Mouse (Mus musculus) limb, embryonic 14.5 days (tissue): ENCODE measurements around the gene E330009J07Rik. TPM values are rescaled to one million over a fixed set of nuclear protein-coding genes. Genes with fewer than 3 reads are reported as not detected.
A peak's percentile ranks its signal among the peaks of the same experiment; 100 is the strongest.

ENCODE experiments used
- ATAC-seq: fragments of 200-750 bp; cut with Nextera tagmentation; 2 replicates; pipeline ENCODE4 v1.8.0; 2017; ENCODE audit warnings: low read depth, moderate number of reproducible peaks, moderate TSS enrichment; ENCODE audit not compliant: low FRiP score
- DNase-seq: peaks from one replicate; pipeline ENCODE4 v3.0.0-alpha.2; 2015; ENCODE audit warnings: low spot score
- H3K27ac ChIP-seq: fragments of 300-500 bp; sonication (generic); replicated peaks from 2 replicates; pipeline ENCODE4 v1.5.1; 2014; ENCODE audit warnings: low read depth, mild to moderate bottlenecking, low read length, moderate library complexity, mixed read lengths
- H3K27me3 ChIP-seq: fragments of 300-500 bp; sonication (generic); 2 replicates; pipeline ENCODE4 v1.6.1; 2014; ENCODE audit warnings: low read length, mixed read lengths; ENCODE audit not compliant: control insufficient read depth, insufficient read depth
- H3K36me3 ChIP-seq: fragments of 300-500 bp; sonication (generic); 2 replicates; pipeline ENCODE4 v1.6.1; 2014; ENCODE audit warnings: mild to moderate bottlenecking, low read length, moderate library complexity, mixed read lengths; ENCODE audit not compliant: control insufficient read depth, insufficient read depth
- H3K4me1 ChIP-seq: fragments of 300-500 bp; sonication (generic); 2 replicates; pipeline ENCODE4 v1.6.1; 2014; ENCODE audit warnings: antibody characterized with exemption, low read length, mixed read lengths; ENCODE audit not compliant: control insufficient read depth, insufficient read depth
- H3K4me2 ChIP-seq: fragments of 300-500 bp; sonication (generic); replicated peaks from 2 replicates; pipeline ENCODE4 v1.6.1; 2014; ENCODE audit warnings: low read depth, mild to moderate bottlenecking, low read length, moderate library complexity; ENCODE audit not compliant: severe bottlenecking
- H3K4me3 ChIP-seq: fragments of 300-500 bp; sonication (generic); replicated peaks from 2 replicates; pipeline ENCODE4 v1.5.1; 2014; ENCODE audit warnings: low read length
- H3K9ac ChIP-seq: fragments of 300-500 bp; sonication (generic); 2 replicates; pipeline ENCODE4 v1.6.1; 2014; ENCODE audit warnings: mild to moderate bottlenecking, low read depth, low read length, moderate library complexity; ENCODE audit not compliant: severe bottlenecking
- H3K9me3 ChIP-seq: fragments of 300-500 bp; sonication (generic); 2 replicates; pipeline ENCODE4 v1.6.1; 2016; ENCODE audit warnings: low read length; ENCODE audit not compliant: control insufficient read depth
- POLR2A ChIP-seq: fragments of 200-500 bp; IDR thresholded peaks from 2 replicates; pipeline ENCODE4 v1.8.0; 2012; ENCODE audit warnings: inconsistent platforms, mild to moderate bottlenecking, moderate library complexity, borderline replicate concordance; ENCODE audit not compliant: insufficient read depth, insufficient read length; ENCODE audit errors: extremely low read depth
- WGBS: fragments of 180-500 bp; shearing (Covaris S2); extraction: QIAGEN DNeasy Blood & Tissue Kit; methylation state at CpG from one replicate; pipeline ENCODE4 v1.1.7; 2014; 5-methylcytosine and 5-hydroxymethylcytosine counted together
- polyA plus RNA-seq, 2 experiments: library from polyadenylated mRNA; depleted of rRNA in 1 of 2; stranded (reverse) in 1 of 2; unstranded in 1 of 2; fragments of >200 nt; fragmentation: Nextera tagmentation in 1 of 2; extraction: Ambion mirVana in 1 of 2; gene quantifications; 2 replicates each; pipeline versions ENCODE4 v1.2.1 to v1.2.3; 2012 to 2014

The E330009J07Rik gene
- polyA plus RNA-seq, 2 experiments, result 5.5 to 7.2 TPM

- DNase-seq (no peak), ATAC-seq (no peak)
- Histone ChIP-seq H3K27me3 (no peaks in the 10 kb centered on the region), H3K4me2 (no peak overlapping the region), H3K4me1 (no peaks in the 10 kb centered on the region), H3K9me3 (no peaks in the 10 kb centered on the region), H3K4me3 (no peak overlapping the region), H3K9ac (no peak overlapping the region), H3K36me3 (peaks cover 60% of the 10 kb centered on the region), H3K27ac (no peak overlapping the region)
- WGBS, result 82% methylated on average over 4 of the region's 4 CpGs
- TF ChIP-seq POLR2A, result no peak
Observed at GRCm38 (mm10) chr6:40403640-40404285, 32.2 kb downstream of the E330009J07Rik start.

- Histone ChIP-seq H3K4me1 (no peaks in the 10 kb centered on the region), H3K4me3 (no peak overlapping the region), H3K27ac (no peak overlapping the region), H3K9ac (no peak overlapping the region), H3K4me2 (no peak overlapping the region), H3K9me3 (no peaks in the 10 kb centered on the region), H3K36me3 (peaks cover 65% of the 10 kb centered on the region), H3K27me3 (no peaks in the 10 kb centered on the region)
- WGBS, result 94% methylated on average over 2 of the region's 2 CpGs
- ATAC-seq, result no peak
- no peak for TF ChIP-seq POLR2A
- DNase-seq, result no peak
Observed at GRCm38 (mm10) chr6:40402031-40402430, 33.9 kb downstream of the E330009J07Rik start.

- H3K4me3 ChIP-seq, result no peak overlapping the region
- no peak overlapping the region for H3K27ac ChIP-seq
- no peaks in the 10 kb centered on the region for H3K27me3 ChIP-seq
- DNase-seq (peak; percentile 80), ATAC-seq (peak; percentile 89)
- H3K4me2 ChIP-seq, result no peak overlapping the region
- H3K9me3 ChIP-seq, result no peaks in the 10 kb centered on the region
- 35% methylated on average over 3 of the region's 3 CpGs for WGBS
- H3K36me3 ChIP-seq, result peaks cover 23% of the 10 kb centered on the region
- H3K4me1 ChIP-seq, result no peaks in the 10 kb centered on the region
- H3K9ac ChIP-seq, result no peak overlapping the region
- TF ChIP-seq POLR2A, result no peak
Observed at GRCm38 (mm10) chr6:40393213-40393612, 42.7 kb downstream of the E330009J07Rik start.

GRCm38 (mm10) chr6:40390975-40391374, 45.0 kb downstream of the E330009J07Rik start:
- Histone ChIP-seq H3K4me2 (no peak overlapping the region), H3K27ac (no peak overlapping the region), H3K9ac (no peak overlapping the region), H3K4me1 (no peaks in the 10 kb centered on the region), H3K27me3 (no peaks in the 10 kb centered on the region), H3K36me3 (peaks cover 25% of the 10 kb centered on the region), H3K9me3 (no peaks in the 10 kb centered on the region), H3K4me3 (no peak overlapping the region)
- DNase-seq (no peak), ATAC-seq (no peak)
- 95% methylated on average over 1 of the region's 1 CpGs for WGBS
- TF ChIP-seq POLR2A, result no peak

GRCm38 (mm10) chr6:40388660-40389059, 47.3 kb downstream of the E330009J07Rik start:
- no peak for DNase-seq
- WGBS, result 87% methylated on average over 4 of the region's 4 CpGs
- no peak for TF ChIP-seq POLR2A
- Histone ChIP-seq H3K9ac (no peak overlapping the region), H3K4me1 (no peaks in the 10 kb centered on the region), H3K36me3 (peaks cover 20% of the 10 kb centered on the region), H3K27ac (no peak overlapping the region), H3K27me3 (no peaks in the 10 kb centered on the region), H3K4me3 (no peak overlapping the region), H3K9me3 (no peaks in the 10 kb centered on the region), H3K4me2 (no peak overlapping the region)
- ATAC-seq, result no peak
